Mouse (Mus musculus) liver, adult 10 weeks (tissue): Measurements from ENCODE around the gene Camkmt. TPM values are rescaled to one million over a fixed set of nuclear protein-coding genes. Genes with fewer than 3 reads are reported as not detected.

Source experiments
- polyA plus RNA-seq: library from polyadenylated mRNA; stranded (reverse); fragments of 350-450 nt; fragmentation: Illumina TruSeq; extraction: RNeasy Lipid Tissue Mini Kit (QIAGEN cat#74804); gene quantifications from one replicate; pipeline ENCODE4 v1.2.3, GENCODE M21; 2014; ENCODE audit warnings: low read depth, low replicate concordance

The Camkmt gene
- 2.5 TPM for polyA plus RNA-seq

DNA sequence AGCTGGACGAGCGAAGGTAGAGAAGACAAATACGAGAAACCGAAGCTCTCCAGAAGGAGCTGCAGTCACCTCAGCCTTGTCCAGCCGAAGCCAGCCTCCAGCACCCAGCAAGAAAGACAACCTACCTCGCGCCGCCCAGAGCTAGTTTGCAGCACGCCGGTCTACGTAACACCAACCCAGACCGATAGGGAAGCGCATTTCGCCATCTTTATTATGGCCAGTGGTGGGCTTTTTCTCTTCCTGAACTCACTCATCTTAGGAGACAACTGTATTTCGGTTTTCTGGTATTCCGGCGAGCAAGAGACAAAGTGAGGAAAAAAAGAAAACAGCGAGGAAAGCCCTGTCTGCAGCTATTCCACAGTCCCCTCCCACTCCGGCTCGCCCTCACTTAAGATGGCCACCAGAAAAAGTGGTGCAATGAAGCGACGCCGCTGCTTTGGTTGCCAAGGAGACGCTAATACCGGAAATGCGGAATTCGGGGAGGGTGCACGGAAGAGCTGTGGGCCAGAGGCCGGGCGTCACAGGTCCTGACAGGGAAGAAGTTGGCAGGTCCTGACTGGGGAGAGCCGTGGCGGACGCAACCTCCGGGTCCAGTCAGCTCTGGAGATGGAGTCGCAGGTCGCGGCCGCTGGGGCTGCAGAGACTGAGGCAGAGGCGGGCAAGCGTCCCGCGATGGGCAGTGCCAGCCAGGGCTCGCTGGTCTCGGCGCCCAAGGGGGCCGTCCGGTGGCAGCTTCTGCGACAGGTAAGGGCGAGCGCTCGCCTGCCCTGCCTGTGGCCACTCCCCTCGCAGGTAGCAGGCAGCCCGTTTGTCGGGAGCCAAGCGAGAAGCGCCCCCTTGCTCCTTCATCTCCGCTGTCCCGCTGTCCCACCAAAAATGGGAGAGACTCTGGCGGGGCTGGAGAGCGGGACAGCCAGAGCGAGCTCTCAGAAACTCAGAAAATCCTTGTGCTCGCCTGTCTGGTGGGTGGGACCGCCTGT, at the start of gene Camkmt, which contains the start of gene Prepl:
Gene Camkmt, plus strand, starts transcription at position 433 of the 980 bp plus-strand sequence.
Gene Prepl, minus strand, starts transcription at position 122 of the 980 bp plus-strand sequence.

Other genes with a start within 250 kb of the Camkmt start
- 137 TPM for gene Ppm1b, start 133.8 kb upstream of the Camkmt start, polyA plus RNA-seq
- 29.1 TPM for gene Slc3a1, start 62.2 kb upstream of the Camkmt start, polyA plus RNA-seq
- 22.6 TPM for gene Prepl, start 311 bp upstream of the Camkmt start, polyA plus RNA-seq